In the genomic region with DNA sequence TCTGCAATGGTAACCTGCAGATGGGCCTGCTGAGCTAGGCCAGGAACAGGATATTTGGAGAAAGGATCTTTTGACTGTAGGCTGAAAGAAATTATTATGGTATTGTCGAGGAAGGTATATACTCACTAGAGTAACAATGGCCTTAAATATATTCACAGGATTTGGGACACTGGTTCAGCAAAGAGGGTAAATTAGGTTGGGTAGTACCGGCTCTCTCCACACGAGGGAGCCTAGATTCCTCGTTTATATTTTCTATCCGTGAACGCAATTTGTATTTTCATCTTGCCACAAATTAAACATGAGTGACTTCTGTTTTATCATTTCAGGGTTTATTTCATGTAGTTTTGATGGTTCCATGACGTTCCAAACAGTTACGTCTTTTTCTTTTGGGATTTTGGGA, we compare ENCODE assay signal across 9 mouse cellular contexts. TPM values are rescaled to one million over a fixed set of nuclear protein-coding genes. Genes with fewer than 3 reads are reported as not detected.
DNase-seq lines count a peak whose midpoint lies in the region; ATAC-seq lines count a peak whose summit lies in the region.
"Had no signal": no experiment of that assay in that cellular context is flagged by ENCODE, and none has a peak within 500 bp of the region (broad histone marks: within the 10 kb centered on the region; RNA-seq: fewer than 3 reads in every experiment).

No protein-coding gene starts in this region.

- peaks cover 11% of the 10 kb centered on the region for H3K27me3 ChIP-seq in kidney, embryonic 15.5 days
- no peaks in the 10 kb centered on the region for H3K27me3 ChIP-seq in midbrain, embryonic 16.5 days (ENCODE audit: control insufficient read depth, insufficient read depth, low read depth, low read length)

- H3K9ac ChIP-seq in kidney, embryonic 15.5 days = no peak overlapping the region
- H3K9ac ChIP-seq in midbrain, embryonic 16.5 days (ENCODE audit: low read depth, low read length) = no peak overlapping the region

- H3K4me1 ChIP-seq in kidney, embryonic 15.5 days = peaks cover 10% of the 10 kb centered on the region
- H3K4me1 ChIP-seq in midbrain, embryonic 16.5 days (ENCODE audit: control insufficient read depth, insufficient read depth, low read length) = no peaks in the 10 kb centered on the region

- no peak overlapping the region for H3K4me3 ChIP-seq in kidney, embryonic 15.5 days (replicated peaks)
- H3K4me3 ChIP-seq in midbrain, embryonic 16.5 days (ENCODE audit: low read depth, low read length) = no peak overlapping the region

- no peak overlapping the region for H3K27ac ChIP-seq in kidney, embryonic 15.5 days
- no peak overlapping the region for H3K27ac ChIP-seq in midbrain, embryonic 16.5 days (ENCODE audit: low read length)
- H3K27ac ChIP-seq: macrophage had no signal

- H3K36me3 ChIP-seq in kidney, embryonic 15.5 days = no peaks in the 10 kb centered on the region
- H3K36me3 ChIP-seq in midbrain, embryonic 16.5 days (ENCODE audit: control insufficient read depth, insufficient read depth, low read length) = no peaks in the 10 kb centered on the region

- no peaks in the 10 kb centered on the region for H3K9me3 ChIP-seq in kidney, embryonic 15.5 days (replicated peaks)
- no peaks in the 10 kb centered on the region for H3K9me3 ChIP-seq in midbrain, embryonic 16.5 days (replicated peaks; ENCODE audit: control insufficient read depth, low read length, poor library complexity, severe bottlenecking)

- no peak for ATAC-seq in kidney, embryonic 15.5 days (replicated peaks; ENCODE audit: low FRiP score)
- ATAC-seq in midbrain, embryonic 16.5 days = no peak
- no peak for ATAC-seq in inflammation-experienced regulatory T-cells, adult 6 months

- 11% methylated on average over 8 of the region's 8 CpGs for WGBS in kidney, embryonic 15.5 days
- WGBS in midbrain, embryonic 16.5 days = 9% methylated on average over 8 of the region's 8 CpGs

- peak; percentile 22 for DNase-seq in kidney, adult 11 months
- DNase-seq in NIH3T3 (ENCODE audit: low read depth) = peak; percentile 62
- DNase-seq in cerebellum, postnatal 14 days = peak; percentile 89
- DNase-seq in gastrocnemius, postnatal 10 days = peak; percentile 69
- peak; percentile 67 to 89 for DNase-seq in layer of hippocampus, postnatal 25 days (ENCODE audit: extremely low spot score in 1 of 2, low spot score in 1 of 2)

- no peak overlapping the region for H3K4me2 ChIP-seq in kidney, embryonic 15.5 days
- H3K4me2 ChIP-seq in midbrain, embryonic 16.5 days (ENCODE audit: low read length) = 0 out of 2 replicates have a peak overlapping the region, but pooled peaks have one; percentile 29

RNA-seq across cellular contexts. Expression of a gene that starts 35.5 kb away (rescaled TPM):
- polyA plus RNA-seq in kidney, embryonic 15.5 days (2015; fragmentation: Nextera tagmentation; extraction: Ambion mirVana) = 82.2 and 86.3 TPM in 2 replicates
- 10 to 100 TPM; 54.2 to 58.1 TPM for total RNA-seq in gastrocnemius, postnatal 10 days (2021)
- total RNA-seq in layer of hippocampus, postnatal 25 days (2021) = 10 to 100 TPM; 19.1 to 20.4 TPM
- polyA plus RNA-seq in midbrain, embryonic 16.5 days (2015; fragmentation: Nextera tagmentation; extraction: Ambion mirVana) = 71.9 and 75.8 TPM in 2 replicates
- polyA plus RNA-seq in inflammation-experienced regulatory T-cells, adult 6 months (2017; shearing (Covaris generic)) = 10 to 100 TPM; 11.2 to 16.0 (median 14.2) TPM

RNA-seq across cellular contexts. Expression of a gene that starts 35.8 kb away (rescaled TPM):
- 6.7 and 7.9 TPM in 2 replicates for polyA plus RNA-seq in kidney, embryonic 15.5 days (2015; fragmentation: Nextera tagmentation; extraction: Ambion mirVana)
- 1 to 10 TPM; 1.2 to 1.8 TPM for total RNA-seq in gastrocnemius, postnatal 10 days (2021)
- total RNA-seq in layer of hippocampus, postnatal 25 days (2021) = 10 to 100 TPM; 15.5 to 18.6 TPM
- polyA plus RNA-seq in midbrain, embryonic 16.5 days (2015; fragmentation: Nextera tagmentation; extraction: Ambion mirVana) = 24.4 and 26.1 TPM in 2 replicates
- not detected for polyA plus RNA-seq in inflammation-experienced regulatory T-cells, adult 6 months (2017; shearing (Covaris generic))

Comparison
In these comparisons a context has a peak if more than half of its experiments do, and no peak if none do; other contexts are left out.
1. DNase-seq: peak in every context shown above with its lines; median percentile 89 in cerebellum, postnatal 14 days; 78 in layer of hippocampus, postnatal 25 days; 69 in gastrocnemius, postnatal 10 days; 62 in NIH3T3; 22 in kidney, adult 11 months.